Mouse (Mus musculus): ENCODE measurements at regions not wholly inside any gene's neighbourhood (a gene's known extent, or its start where the extent isn't known, plus 50 kb on each side); places are given as distances from the start of the nearest gene placed in this dataset.

DNA sequence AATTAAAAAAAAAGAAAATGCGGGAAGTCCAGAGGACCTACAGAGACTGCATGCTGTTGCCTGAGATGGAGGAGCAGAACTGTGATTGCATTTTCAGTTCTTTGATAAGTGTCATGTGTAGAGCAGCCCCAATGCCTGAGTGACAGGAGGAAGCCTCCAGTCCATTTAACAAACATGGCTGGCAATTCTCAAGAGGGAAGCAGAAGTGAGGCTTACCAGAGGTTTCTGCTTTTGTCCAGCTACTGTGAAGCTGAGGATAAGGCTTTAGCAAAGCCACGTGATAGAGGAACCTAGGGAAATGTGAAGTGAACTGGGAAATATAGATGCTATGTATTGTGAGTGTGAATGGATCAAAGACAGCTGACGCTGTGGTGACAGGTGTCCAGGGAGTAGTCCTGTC lies 56.6 kb downstream of the Sucnr1 start:
- DNase-seq (ENCODE audit: extremely low spot score in 1 of 2, low spot score in 2 of 2): no peak

DNA sequence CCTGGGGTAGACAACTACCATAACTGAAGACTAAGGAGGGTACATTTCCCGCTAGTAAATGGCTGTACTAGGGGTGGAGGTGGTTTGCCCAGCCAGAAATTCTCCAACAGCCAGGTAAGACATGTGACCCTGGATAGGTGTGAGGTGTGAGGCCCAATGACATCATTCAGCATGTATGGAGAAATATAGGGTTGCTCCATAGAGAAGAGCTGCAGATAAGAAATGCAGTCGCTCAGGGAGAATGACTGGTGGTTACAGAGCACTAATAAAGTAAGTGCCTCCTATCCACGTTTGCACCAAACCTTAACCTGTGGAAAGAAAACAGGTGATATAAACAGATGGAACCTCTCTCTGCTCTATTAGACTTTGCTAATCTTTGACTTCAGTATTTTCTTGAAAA lies 78.2 kb downstream of the Sucnr1 start:
- Histone ChIP-seq H3K27ac (no peak overlapping the region), H3K4me3 (no peak overlapping the region)
- intact Hi-C loops (cut with DNase I): no loop called here
- no peak for TF ChIP-seq CTCF (IDR thresholded peaks at IDR 0.05)
- no peak for DNase-seq (ENCODE audit: extremely low spot score in 1 of 2, low spot score in 2 of 2)

More for the DNA sequence above, 56.6 kb downstream of the Sucnr1 start:
- Histone ChIP-seq H3K4me3 (no peak overlapping the region), H3K27ac (no peak overlapping the region)
- intact Hi-C loops (cut with DNase I): no loop called here
- TF ChIP-seq CTCF (IDR thresholded peaks at IDR 0.05): no peak

DNA sequence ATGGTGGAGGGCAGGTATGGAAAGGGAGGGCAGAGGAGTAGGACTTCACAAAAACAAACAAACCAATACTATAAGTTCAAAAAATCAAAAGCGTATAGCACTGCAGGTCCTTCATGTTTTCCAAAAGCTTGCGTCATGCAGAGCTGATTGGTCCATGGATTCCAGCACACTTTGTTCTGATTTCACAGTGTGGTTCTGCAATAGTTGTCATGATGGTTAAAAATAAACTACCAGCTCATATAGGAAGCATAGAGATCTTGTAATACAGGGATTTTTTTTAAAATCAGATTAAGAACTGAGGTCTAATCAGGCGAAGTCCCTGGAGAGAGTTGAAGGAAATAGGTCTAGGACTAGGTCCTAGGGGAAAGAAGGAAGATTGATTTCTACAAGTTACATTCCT lies 86.0 kb downstream of the Sucnr1 start:
- intact Hi-C loops (cut with DNase I): no loop called here
- no peak for DNase-seq (ENCODE audit: extremely low spot score in 1 of 2, low spot score in 2 of 2)
- Histone ChIP-seq H3K27ac (no peak overlapping the region), H3K4me3 (no peak overlapping the region)
- TF ChIP-seq CTCF (IDR thresholded peaks at IDR 0.05): no peak

DNA sequence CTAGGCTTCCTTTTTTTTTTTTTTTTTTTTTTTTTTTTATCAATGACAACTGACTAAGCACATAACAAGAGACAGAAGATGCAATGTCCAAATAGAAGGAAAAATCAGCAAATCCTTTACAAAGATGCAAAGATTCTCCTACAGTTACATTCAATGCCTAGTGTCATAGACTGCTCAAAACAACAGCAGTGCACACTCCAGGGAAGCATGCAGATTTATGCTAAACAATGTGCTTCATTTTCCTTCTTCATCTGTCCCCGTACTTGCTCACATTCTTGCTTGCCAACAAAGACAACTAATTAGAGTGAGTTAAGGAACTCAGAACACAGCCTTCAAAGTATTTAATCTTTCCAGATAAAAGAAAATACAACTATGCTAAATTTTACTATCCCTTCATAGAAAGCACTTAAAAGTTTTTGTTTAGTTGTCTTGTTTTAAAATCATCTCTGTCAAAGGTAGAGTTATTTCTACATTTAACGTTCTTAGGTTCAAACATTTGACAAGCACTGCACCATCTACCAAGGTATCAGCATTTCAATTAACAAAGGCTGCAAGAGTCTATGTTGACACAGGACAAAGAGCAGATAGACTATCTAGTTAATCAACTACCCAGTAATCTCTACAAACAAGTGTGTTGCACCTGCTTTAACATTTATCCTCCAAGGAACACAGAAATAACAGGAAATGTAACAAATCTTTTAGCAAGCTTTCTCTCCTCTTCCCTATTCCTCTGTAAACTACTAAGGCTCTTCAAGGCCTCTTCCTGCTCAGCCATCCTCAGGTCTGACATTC lies 86.7 kb downstream of the Sucnr1 start:
- no peak overlapping the region for H3K27ac ChIP-seq
- TF ChIP-seq CTCF (IDR thresholded peaks at IDR 0.05): no peak
- intact Hi-C loops (cut with DNase I): no loop called here
- H3K4me3 ChIP-seq: no peak overlapping the region
- no peak for DNase-seq (ENCODE audit: extremely low spot score in 1 of 2, low spot score in 2 of 2)

DNA sequence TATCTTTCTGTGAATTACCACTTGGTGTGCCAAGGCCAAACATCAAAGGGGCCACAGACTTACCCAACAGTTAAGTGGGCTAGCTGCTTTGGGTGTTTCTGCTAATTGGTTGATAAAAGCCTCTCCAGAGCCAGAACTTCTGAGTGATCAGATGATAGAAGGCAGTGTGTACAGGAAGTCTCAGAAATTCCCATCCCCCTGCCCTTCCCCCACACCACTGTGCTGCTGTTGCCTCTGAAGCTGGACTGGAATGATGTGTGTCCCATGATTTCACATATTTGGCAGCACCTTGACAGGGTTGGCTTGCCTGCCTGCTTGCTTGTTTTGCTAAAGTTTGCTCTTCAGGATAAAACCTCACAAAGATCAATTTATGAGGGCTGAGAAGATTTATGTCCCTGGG lies 87.9 kb downstream of the Sucnr1 start:
- no peak overlapping the region for H3K4me3 ChIP-seq
- intact Hi-C loops (cut with DNase I): no loop called here
- no peak overlapping the region for H3K27ac ChIP-seq
- no peak for DNase-seq (ENCODE audit: extremely low spot score in 1 of 2, low spot score in 2 of 2)
- no peak for TF ChIP-seq CTCF (IDR thresholded peaks at IDR 0.05)

DNA sequence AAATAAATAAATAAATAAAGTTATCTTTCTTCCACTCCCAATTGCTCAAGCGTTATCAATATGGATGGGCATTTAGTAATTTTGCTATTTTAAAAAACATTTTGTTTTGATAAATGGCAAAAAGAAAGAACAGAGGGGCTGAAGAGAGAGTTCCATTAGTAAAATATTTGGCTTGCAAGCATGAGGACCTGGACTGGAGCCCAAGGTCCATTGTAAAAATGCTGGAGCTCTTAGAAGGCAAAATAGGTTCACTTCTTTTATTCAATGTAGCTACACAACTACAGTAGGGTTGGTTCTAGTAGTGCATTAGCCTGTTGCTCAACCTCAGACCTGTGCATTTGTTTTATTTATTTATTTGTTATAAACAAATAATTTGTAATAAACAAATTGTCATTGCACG lies 102.8 kb downstream of the Sucnr1 start:
- DNase-seq (ENCODE audit: extremely low spot score in 1 of 2, low spot score in 2 of 2): no peak
- TF ChIP-seq CTCF (IDR thresholded peaks at IDR 0.05): no peak
- no peak overlapping the region for H3K4me3 ChIP-seq
- no peak overlapping the region for H3K27ac ChIP-seq
- intact Hi-C loops (cut with DNase I): no loop called here

DNA sequence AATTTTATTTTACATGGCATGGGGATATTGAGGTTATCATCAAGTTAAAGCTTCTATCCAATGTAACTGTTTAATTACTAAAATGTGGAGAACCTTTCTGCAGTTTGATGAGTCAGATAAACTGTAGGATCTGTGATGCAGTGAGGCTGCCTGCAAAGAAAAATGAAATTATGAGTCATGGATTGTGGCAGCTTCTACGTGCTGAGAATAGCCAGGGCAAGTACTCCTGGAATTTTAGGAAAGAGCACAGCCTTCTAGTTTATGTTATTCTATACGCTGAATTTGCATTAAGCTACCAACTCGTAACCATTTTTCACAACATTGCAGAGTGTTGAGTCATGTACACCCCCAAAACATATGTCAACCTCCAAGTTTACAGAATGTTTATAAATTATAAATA lies 114.4 kb downstream of the Sucnr1 start:
- intact Hi-C loops (cut with DNase I): no loop called here
- no peak for DNase-seq (ENCODE audit: extremely low spot score in 1 of 2, low spot score in 2 of 2)
- no peak for TF ChIP-seq CTCF (IDR thresholded peaks at IDR 0.05)
- Histone ChIP-seq H3K27ac (no peak overlapping the region), H3K4me3 (no peak overlapping the region)

DNA sequence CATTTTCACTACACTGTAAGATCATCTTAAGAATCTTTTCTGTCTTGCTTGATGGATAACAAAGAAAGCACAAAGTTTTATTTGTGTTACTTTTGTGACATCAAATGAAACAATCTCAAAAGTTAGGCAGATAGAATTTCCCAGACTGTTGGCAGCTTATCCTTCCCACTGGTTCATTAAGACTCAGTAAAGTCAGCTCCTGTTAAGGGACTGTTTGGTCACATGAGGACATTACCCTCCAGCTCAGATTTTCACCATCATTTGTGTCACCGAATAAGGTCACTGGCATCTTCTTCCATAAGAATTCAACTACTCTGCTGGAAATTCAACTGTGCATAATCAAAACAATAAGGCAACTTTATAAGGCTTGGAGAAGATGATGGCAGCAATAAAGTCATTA lies 126.3 kb downstream of the Sucnr1 start:
- TF ChIP-seq CTCF (IDR thresholded peaks at IDR 0.05): no peak
- Histone ChIP-seq H3K4me3 (no peak overlapping the region), H3K27ac (no peak overlapping the region)
- DNase-seq (ENCODE audit: extremely low spot score in 1 of 2, low spot score in 2 of 2): no peak
- intact Hi-C loops (cut with DNase I): no loop called here

DNA sequence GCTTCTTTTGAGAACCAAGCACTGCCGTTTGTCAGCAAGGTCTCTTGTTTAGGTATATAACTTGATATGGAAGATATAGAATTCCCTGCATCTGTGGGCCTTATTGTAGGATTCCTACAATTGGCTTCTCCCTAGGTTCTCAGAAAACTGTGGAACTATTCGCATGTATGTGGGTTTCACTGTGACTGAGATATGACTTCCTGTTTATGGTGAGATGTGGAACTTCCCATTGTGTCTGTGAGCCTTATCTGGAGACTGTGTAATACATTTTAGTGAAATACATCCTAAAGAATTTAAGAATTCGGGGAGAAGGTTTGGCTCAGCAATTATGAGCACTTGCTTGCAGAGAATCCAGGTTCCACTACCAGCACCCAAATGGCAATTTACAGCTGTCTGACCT lies 137.3 kb downstream of the Sucnr1 start:
- TF ChIP-seq CTCF (IDR thresholded peaks at IDR 0.05): no peak
- no peak overlapping the region for H3K27ac ChIP-seq
- no peak overlapping the region for H3K4me3 ChIP-seq
- no peak for DNase-seq (ENCODE audit: extremely low spot score in 1 of 2, low spot score in 2 of 2)
- intact Hi-C loops (cut with DNase I): no loop called here

DNA sequence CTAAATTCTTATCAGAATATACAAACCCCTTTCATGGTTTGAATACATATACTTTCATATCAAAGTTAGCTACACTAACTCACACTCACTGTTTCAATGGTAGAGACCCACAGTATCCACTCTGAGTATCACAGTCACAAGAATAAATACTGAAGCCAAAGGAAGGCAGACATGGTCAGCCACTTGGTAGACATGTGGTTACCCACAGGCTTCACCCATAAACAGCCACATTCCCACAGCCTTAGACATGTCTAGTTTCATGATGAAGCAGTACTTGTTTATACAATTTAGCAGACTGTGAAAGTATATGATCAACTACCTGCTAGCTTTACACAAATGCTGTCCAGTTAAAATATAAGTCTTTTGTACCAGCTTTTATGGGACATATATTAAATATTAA lies 159.0 kb downstream of the Sucnr1 start:
- DNase-seq (ENCODE audit: extremely low spot score in 1 of 2, low spot score in 2 of 2): no peak
- H3K27ac ChIP-seq: no peak overlapping the region
- H3K4me3 ChIP-seq: no peak overlapping the region
- no peak for TF ChIP-seq CTCF (IDR thresholded peaks at IDR 0.05)
- intact Hi-C loops (cut with DNase I): no loop called here

DNA sequence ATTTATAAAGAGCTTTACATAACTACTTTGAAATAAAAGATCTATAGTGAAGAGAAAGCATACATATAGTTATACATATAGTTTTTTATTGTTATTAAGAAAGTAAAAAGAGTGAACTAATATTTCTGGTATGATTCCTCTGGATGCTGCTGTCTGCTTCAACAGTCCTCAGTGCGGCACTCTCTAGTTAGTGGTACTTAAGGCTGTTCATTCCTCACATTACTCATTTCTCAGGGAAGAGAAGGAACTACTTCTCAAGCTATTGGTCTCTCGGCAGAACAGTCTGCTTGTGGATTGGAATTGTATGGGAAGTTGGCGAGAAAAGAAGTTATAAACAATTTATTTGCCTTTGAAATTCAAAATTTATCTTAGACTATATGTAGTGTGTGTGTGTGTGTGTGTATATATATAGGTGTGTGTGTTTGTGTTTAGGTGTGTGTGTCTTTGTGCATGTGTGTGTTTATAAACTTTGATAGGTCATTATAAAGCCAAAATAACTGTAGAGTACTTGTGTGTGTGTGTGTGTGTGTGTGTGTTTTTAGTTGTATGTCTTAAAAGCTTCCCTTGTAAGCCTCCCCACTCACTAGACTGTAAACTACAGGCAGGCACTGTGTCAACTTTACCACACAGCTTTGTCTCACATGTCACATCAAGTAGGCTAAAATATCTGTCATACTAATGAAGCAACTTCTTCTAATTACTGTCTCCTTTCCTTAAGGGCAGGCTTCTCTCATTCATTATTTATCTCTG lies 185.2 kb downstream of the Sucnr1 start:
- Histone ChIP-seq H3K27ac (no peak overlapping the region), H3K4me3 (no peak overlapping the region)
- intact Hi-C loops (cut with DNase I): no loop called here
- no peak for TF ChIP-seq CTCF (IDR thresholded peaks at IDR 0.05)
- no peak for DNase-seq (ENCODE audit: extremely low spot score in 1 of 2, low spot score in 2 of 2)

DNA sequence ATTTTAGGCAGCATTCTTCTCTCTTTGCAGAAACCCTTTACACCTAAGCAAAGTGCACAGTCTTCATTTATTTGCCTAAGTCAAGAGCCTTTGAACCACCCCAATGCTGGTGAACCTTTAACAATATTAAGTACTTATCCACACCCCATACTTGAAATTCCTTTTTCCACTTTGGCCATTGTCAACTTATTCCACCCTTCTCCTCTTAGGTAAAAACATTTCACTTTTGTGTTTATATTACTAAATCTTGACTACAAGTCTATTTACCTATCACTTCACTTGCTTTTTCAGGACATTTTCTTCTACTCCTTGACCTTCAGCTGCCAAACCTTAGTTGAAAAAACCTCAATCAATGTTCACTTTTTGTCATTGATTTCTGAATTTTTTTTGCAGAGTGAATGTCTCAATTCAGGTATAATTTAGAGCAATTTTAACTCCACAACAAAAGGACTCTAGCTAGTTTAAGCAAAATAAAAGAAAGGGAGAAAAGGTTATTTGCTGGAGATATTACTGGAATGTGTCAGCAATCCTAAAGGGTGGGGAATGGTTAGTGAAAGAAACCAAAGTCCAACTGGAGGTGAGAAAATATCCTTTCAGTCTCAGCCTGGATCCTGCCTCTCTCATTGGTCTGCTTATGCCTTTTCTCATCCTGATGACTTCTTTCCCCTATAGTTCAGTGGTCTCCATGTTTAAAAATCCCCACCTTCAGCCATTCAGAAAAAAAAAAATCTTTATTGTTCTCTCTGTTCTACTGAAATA lies 185.9 kb downstream of the Sucnr1 start:
- TF ChIP-seq CTCF (IDR thresholded peaks at IDR 0.05): no peak
- intact Hi-C loops (cut with DNase I): no loop called here
- H3K27ac ChIP-seq: no peak overlapping the region
- no peak overlapping the region for H3K4me3 ChIP-seq
- no peak for DNase-seq (ENCODE audit: extremely low spot score in 1 of 2, low spot score in 2 of 2)
